Mouse (Mus musculus) forebrain, embryonic 11.5 days (tissue): ENCODE measurements around the gene Gm9048. TPM values are rescaled to one million over a fixed set of nuclear protein-coding genes. Genes with fewer than 3 reads are reported as not detected.
"Not testable (repeated sequence)": the region's sequence is repeated elsewhere in the genome, so short reads cannot be mapped to it uniquely, and the experiment has no call there.

Experiments used
- ATAC-seq: fragments of 200-750 bp; cut with Nextera tagmentation; replicated peaks from 2 replicates; pipeline ENCODE4 v1.8.0; 2017; ENCODE audit warnings: moderate TSS enrichment; ENCODE audit not compliant: low FRiP score
- DNase-seq: peaks from one replicate; pipeline ENCODE4 v3.0.0-alpha.2; 2017; ENCODE audit warnings: low spot score
- H3K27ac ChIP-seq: fragments of 300-500 bp; sonication (generic); 2 replicates; pipeline ENCODE4 v1.5.1; 2014; ENCODE audit warnings: low read depth, low read length
- H3K27me3 ChIP-seq: fragments of 300-500 bp; sonication (generic); 2 replicates; pipeline ENCODE4 v1.6.1; 2014; ENCODE audit warnings: mild to moderate bottlenecking, low read length, mixed read lengths; ENCODE audit not compliant: control insufficient read depth, insufficient read depth
- H3K36me3 ChIP-seq: fragments of 300-500 bp; sonication (generic); 2 replicates; pipeline ENCODE4 v1.6.1; 2014; ENCODE audit warnings: mild to moderate bottlenecking, low read length, moderate library complexity, mixed read lengths; ENCODE audit not compliant: control insufficient read depth, insufficient read depth
- H3K4me1 ChIP-seq: fragments of 300-500 bp; sonication (generic); replicated peaks from 2 replicates; pipeline ENCODE4 v1.6.1; 2014; ENCODE audit warnings: low read length, mixed read lengths; ENCODE audit not compliant: control insufficient read depth, insufficient read depth
- H3K4me2 ChIP-seq: fragments of 300-500 bp; sonication (generic); 2 replicates; pipeline ENCODE4 v1.6.1; 2014; ENCODE audit warnings: low read depth, mild to moderate bottlenecking, low read length, moderate library complexity, mixed read lengths; ENCODE audit not compliant: severe bottlenecking
- H3K4me3 ChIP-seq: fragments of 300-500 bp; sonication (generic); 2 replicates; pipeline ENCODE4 v1.5.1; 2014; ENCODE audit warnings: low read depth, low read length
- H3K9ac ChIP-seq: fragments of 300-500 bp; sonication (generic); 2 replicates; pipeline ENCODE4 v1.6.1; 2014; ENCODE audit warnings: low read length
- H3K9me3 ChIP-seq: fragments of 300-500 bp; sonication (generic); 2 replicates; pipeline ENCODE4 v1.6.1; 2016; ENCODE audit warnings: low read length, mixed read lengths; ENCODE audit not compliant: control insufficient read depth
- WGBS: fragments of 180-500 bp; shearing (Covaris S2); extraction: QIAGEN DNeasy Blood & Tissue Kit; methylation state at CpG from one replicate; pipeline ENCODE4 v1.1.7; 2014; 5-methylcytosine and 5-hydroxymethylcytosine counted together
- polyA plus RNA-seq: library from polyadenylated mRNA; unstranded; fragments of >200 nt; fragmentation: Nextera tagmentation; extraction: Ambion mirVana; gene quantifications from 2 replicates; pipeline ENCODE4 v1.2.1, GENCODE M21; 2014

The Gm9048 gene
- polyA plus RNA-seq, result not detected in 2 replicates

DNA sequence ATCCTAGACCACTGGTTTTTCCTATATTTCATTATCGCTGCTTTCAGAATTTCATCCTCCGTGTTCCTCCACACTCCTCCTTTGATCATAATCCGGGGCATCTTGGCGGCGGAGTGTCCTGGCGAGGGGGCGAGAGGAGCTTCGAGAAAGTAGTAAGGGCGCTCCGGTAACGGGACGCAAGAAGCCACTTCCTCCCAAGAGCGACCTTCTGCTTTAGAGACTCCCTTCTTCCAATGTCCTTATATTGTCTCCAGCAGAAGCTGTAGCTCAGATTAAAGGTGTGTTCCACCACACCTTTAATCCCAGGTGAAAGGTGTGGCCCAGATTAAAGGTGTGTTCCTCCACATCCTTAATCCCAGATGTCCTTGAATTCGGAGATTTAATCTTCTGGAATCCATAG lies at the start of gene Gm9048:
Gene Gm9048, minus strand, starts transcription at position 101 of the 400 bp plus-strand sequence.
- WGBS, result 88% methylated on average over 1 of the region's 14 CpGs
- H3K27ac ChIP-seq, H3K36me3 ChIP-seq, H3K4me2 ChIP-seq, H3K9ac ChIP-seq, H3K9me3 ChIP-seq, H3K27me3 ChIP-seq, ATAC-seq, H3K4me3 ChIP-seq, H3K4me1 ChIP-seq, DNase-seq: not testable (repeated sequence)

DNA sequence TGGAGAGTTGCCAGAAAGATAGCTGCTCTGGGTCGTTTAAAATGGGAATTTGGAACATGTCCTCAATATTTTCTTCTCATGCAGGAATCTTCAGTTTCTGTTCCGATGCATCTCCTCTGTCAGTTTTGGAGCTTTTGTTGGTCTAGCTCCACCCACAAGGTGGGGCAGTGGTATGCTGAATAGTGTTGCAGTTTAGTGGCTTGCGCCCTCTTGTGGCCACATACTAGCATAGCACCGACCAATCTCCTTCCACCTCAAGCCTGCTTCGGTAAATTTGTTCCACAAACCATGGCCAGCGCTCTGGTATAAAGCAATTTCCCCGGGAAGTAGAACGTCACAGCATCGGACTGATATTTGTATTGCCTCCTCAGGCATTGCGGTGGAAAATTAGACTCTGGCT lies 22.0 kb upstream of the Gm9048 start:
- WGBS, result 13% methylated on average over 10 of the region's 10 CpGs
- Histone ChIP-seq H3K9ac (no peak overlapping the region; the same call in 1 of the 2 replicates), H3K4me3 (no peak overlapping the region)

DNA sequence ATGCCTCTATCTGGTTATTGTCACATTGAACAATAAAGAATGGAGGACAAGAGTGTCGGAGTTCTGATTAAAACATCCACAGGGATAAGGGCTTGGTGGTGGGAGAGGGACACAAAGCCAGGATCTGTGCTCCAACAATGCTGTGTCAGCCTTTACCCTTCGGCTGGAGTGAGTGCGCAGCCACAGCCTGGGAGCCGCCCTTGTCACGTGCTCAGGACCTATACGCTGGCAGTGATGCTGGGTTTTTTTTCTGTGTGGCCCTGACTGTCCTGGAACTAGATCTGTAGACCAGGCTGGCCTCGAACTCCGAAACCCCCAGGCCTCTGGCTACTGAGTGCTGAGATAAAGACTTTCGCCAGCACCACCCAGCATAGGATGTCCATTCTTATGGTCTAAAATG lies 21.0 kb upstream of the Gm9048 start:
- H3K4me1 ChIP-seq, result no peaks in the 10 kb centered on the region
- DNase-seq, result no peak
- H3K9ac ChIP-seq, result no peak overlapping the region
- H3K27ac ChIP-seq, result no peak overlapping the region
- no peak for ATAC-seq
- no peak overlapping the region for H3K4me2 ChIP-seq
- no peaks in the 10 kb centered on the region for H3K27me3 ChIP-seq
- H3K36me3 ChIP-seq, result no peaks in the 10 kb centered on the region
- 82% methylated on average over 9 of the region's 9 CpGs for WGBS
- no peaks in the 10 kb centered on the region for H3K9me3 ChIP-seq
- H3K4me3 ChIP-seq, result no peak overlapping the region

More for the DNA sequence above, 22.0 kb upstream of the Gm9048 start:
- Histone ChIP-seq H3K4me2 (peak overlapping the region; percentile 32; the same call in 1 of the 2 replicates), H3K4me1 (no peaks in the 10 kb centered on the region), H3K27me3 (no peaks in the 10 kb centered on the region), H3K27ac (no peak overlapping the region), H3K36me3 (no peaks in the 10 kb centered on the region), H3K9me3 (no peaks in the 10 kb centered on the region)
- peak; percentile 96 for ATAC-seq
- DNase-seq, result peak; percentile 90

DNA sequence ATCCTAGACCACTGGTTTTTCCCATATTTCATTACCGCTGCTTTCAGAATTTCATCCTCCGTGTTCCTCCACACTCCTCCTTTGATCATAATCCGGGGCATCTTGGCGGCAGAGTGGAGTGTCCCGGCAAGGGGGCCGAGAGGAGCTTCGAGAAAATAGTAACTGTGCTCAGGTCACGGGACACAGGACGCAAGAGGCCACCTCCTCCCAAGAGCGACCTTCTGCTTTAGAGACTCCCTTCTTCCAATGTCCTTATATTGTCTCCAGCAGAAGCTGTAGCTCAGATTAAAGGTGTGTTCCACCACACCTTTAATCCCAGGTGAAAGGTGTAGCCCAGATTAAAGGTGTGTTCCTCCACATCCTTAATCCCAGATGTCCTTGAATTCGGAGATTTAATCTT lies 5.5 kb upstream of the Gm9048 start, which contains the start of gene Gm9049:
Gene Gm9049, minus strand, starts transcription at position 101 of the 400 bp plus-strand sequence.
- H3K9me3 ChIP-seq, ATAC-seq, DNase-seq, H3K9ac ChIP-seq, H3K27me3 ChIP-seq, H3K4me2 ChIP-seq, H3K4me1 ChIP-seq, H3K4me3 ChIP-seq, H3K36me3 ChIP-seq, H3K27ac ChIP-seq: not testable (repeated sequence)
- 86% methylated on average over 1 of the region's 11 CpGs for WGBS

DNA sequence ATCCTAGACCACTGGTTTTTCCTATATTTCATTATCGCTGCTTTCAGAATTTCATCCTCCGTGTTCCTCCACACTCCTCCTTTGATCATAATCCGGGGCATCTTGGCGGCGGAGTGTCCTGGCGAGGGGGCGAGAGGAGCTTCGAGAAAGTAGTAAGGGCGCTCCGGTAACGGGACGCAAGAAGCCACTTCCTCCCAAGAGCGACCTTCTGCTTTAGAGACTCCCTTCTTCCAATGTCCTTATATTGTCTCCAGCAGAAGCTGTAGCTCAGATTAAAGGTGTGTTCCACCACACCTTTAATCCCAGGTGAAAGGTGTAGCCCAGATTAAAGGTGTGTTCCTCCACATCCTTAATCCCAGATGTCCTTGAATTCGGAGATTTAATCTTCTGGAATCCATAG lies 5.3 kb downstream of the Gm9048 start, which contains the start of gene Gm9046:
Gene Gm9046, minus strand, starts transcription at position 101 of the 400 bp plus-strand sequence.
- ATAC-seq, result not testable (repeated sequence)

DNA sequence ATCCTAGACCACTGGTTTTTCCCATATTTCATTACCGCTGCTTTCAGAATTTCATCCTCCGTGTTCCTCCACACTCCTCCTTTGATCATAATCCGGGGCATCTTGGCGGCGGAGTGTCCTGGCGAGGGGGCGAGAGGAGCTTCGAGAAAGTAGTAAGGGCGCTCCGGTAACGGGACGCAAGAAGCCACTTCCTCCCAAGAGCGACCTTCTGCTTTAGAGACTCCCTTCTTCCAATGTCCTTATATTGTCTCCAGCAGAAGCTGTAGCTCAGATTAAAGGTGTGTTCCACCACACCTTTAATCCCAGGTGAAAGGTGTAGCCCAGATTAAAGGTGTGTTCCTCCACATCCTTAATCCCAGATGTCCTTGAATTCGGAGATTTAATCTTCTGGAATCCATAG lies 10.7 kb downstream of the Gm9048 start, which contains the start of gene Gm9045:
Gene Gm9045, minus strand, starts transcription at position 101 of the 400 bp plus-strand sequence.
- not testable (repeated sequence) for H3K9ac ChIP-seq, ATAC-seq, H3K27ac ChIP-seq, H3K4me2 ChIP-seq, H3K36me3 ChIP-seq, DNase-seq, H3K4me1 ChIP-seq, H3K27me3 ChIP-seq, H3K4me3 ChIP-seq, H3K9me3 ChIP-seq
- WGBS, result no CpG with 5 or more reads among the region's 14 CpGs

More for the DNA sequence above, 5.3 kb downstream of the Gm9048 start, which contains the start of gene Gm9046:
- not testable (repeated sequence) for H3K4me3 ChIP-seq, H3K27me3 ChIP-seq, H3K4me2 ChIP-seq, H3K9me3 ChIP-seq, H3K27ac ChIP-seq, H3K36me3 ChIP-seq, DNase-seq, H3K9ac ChIP-seq, H3K4me1 ChIP-seq
- no CpG with 5 or more reads among the region's 14 CpGs for WGBS

DNA sequence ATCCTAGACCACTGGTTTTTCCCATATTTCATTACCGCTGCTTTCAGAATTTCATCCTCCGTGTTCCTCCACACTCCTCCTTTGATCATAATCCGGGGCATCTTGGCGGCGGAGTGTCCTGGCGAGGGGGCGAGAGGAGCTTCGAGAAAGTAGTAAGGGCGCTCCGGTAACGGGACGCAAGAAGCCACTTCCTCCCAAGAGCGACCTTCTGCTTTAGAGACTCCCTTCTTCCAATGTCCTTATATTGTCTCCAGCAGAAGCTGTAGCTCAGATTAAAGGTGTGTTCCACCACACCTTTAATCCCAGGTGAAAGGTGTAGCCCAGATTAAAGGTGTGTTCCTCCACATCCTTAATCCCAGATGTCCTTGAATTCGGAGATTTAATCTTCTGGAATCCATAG lies 16.2 kb downstream of the Gm9048 start, which contains the start of gene Gm9044:
Gene Gm9044, minus strand, starts transcription at position 101 of the 400 bp plus-strand sequence.
- H3K4me2 ChIP-seq, H3K27me3 ChIP-seq, DNase-seq, ATAC-seq, H3K4me1 ChIP-seq, H3K27ac ChIP-seq, H3K9ac ChIP-seq, H3K4me3 ChIP-seq, H3K36me3 ChIP-seq, H3K9me3 ChIP-seq: not testable (repeated sequence)
- no CpG with 5 or more reads among the region's 14 CpGs for WGBS

DNA sequence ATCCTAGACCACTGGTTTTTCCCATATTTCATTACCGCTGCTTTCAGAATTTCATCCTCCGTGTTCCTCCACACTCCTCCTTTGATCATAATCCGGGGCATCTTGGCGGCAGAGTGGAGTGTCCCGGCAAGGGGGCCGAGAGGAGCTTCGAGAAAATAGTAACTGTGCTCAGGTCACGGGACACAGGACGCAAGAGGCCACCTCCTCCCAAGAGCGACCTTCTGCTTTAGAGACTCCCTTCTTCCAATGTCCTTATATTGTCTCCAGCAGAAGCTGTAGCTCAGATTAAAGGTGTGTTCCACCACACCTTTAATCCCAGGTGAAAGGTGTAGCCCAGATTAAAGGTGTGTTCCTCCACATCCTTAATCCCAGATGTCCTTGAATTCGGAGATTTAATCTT lies 21.6 kb downstream of the Gm9048 start, which contains the start of gene Gm9040:
Gene Gm9040, minus strand, starts transcription at position 101 of the 400 bp plus-strand sequence.
- not testable (repeated sequence) for H3K9me3 ChIP-seq, H3K27me3 ChIP-seq, H3K9ac ChIP-seq, DNase-seq, ATAC-seq, H3K4me2 ChIP-seq, H3K36me3 ChIP-seq, H3K4me1 ChIP-seq, H3K27ac ChIP-seq, H3K4me3 ChIP-seq
- no CpG with 5 or more reads among the region's 11 CpGs for whole genome bisulfite sequencing

DNA sequence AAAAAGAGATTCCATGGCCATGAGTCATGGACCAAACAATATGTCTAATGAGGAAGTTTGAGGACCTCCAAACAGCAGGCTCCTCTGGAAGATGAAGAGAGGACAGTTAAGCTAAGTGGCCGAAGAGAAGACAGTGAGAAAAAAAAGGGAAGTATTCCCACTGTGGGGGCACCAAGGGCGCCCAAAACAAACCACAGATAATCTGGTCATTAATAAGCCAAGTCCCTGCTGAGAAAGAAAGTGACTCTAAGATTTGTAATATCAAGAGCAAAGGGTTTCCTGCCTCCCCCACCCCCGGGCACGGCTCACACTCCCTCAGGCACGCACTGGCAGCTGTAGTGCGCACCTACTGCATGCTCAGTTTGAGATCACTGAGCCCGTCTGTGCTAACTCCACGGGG lies 29.5 kb downstream of the Gm9048 start:
- no peaks in the 10 kb centered on the region for H3K27me3 ChIP-seq
- 89% methylated on average over 8 of the region's 8 CpGs for WGBS
- no peak for ATAC-seq

More for the DNA sequence above, 29.5 kb downstream of the Gm9048 start:
- Histone ChIP-seq H3K9ac (no peak overlapping the region), H3K4me2 (no peak overlapping the region), H3K4me1 (no peaks in the 10 kb centered on the region), H3K9me3 (no peaks in the 10 kb centered on the region), H3K4me3 (no peak overlapping the region), H3K27ac (no peak overlapping the region), H3K36me3 (no peaks in the 10 kb centered on the region)
- no peak for DNase-seq
